Mouse (Mus musculus): ENCODE results near the gene Rab5a.

GRCm38 (mm10) chr17:53542536-53542935 is 63.5 kb downstream of the Rab5a start:
- TF ChIP-seq EP300 (optimal IDR thresholded peaks at IDR 0.05) (no peak), CTCF (IDR thresholded peaks at IDR 0.05; ENCODE audit: low read depth) (no peak)
